Mouse (Mus musculus) bone marrow, adult 2 months (tissue): ENCODE results near the gene Pter. TPM values are rescaled to one million over a fixed set of nuclear protein-coding genes. Genes with fewer than 3 reads are reported as not detected.

Experiments
- H3K27ac ChIP-seq: fragments of 200-500 bp; 2 replicates; pipeline ENCODE4 v1.5.1; 2012; ENCODE audit warnings: low read depth, mild to moderate bottlenecking, control low read depth, inconsistent platforms, low read length; ENCODE audit not compliant: control insufficient read depth, poor library complexity, insufficient read depth
- H3K4me1 ChIP-seq: fragments of 200-500 bp; 2 replicates; pipeline ENCODE4 v1.6.1; 2011; ENCODE audit warnings: low read length; ENCODE audit not compliant: control insufficient read depth, insufficient read depth
- H3K4me3 ChIP-seq: fragments of 200-500 bp; replicated peaks from 2 replicates; pipeline ENCODE3; 2011; ENCODE audit warnings: mild to moderate bottlenecking, low read depth, low read length, control low read depth; ENCODE audit not compliant: control insufficient read depth
- CTCF ChIP-seq: fragments of 200-500 bp; IDR thresholded peaks from 2 replicates; pipeline ENCODE4 v1.5.1; 2011; ENCODE audit warnings: low read length, control low read depth; ENCODE audit not compliant: control insufficient read depth, insufficient read depth
- POLR2A ChIP-seq: fragments of 200-500 bp; IDR thresholded peaks from 2 replicates; pipeline ENCODE4 v1.6.1; 2011; ENCODE audit warnings: low read depth, mild to moderate bottlenecking, control low read depth, low read length, borderline replicate concordance; ENCODE audit not compliant: control insufficient read depth
- WGBS: fragments of 180-500 bp; shearing (Covaris S2); methylation state at CpG from one replicate; pipeline ENCODE4 v1.1.7; 2018; 5-methylcytosine and 5-hydroxymethylcytosine counted together
- polyA plus RNA-seq: library from polyadenylated mRNA; stranded (reverse); fragments of >200 nt; gene quantifications from 2 replicates; pipeline ENCODE4 v1.2.4, GENCODE M21; 2011; ENCODE audit warnings: low replicate concordance; ENCODE audit not compliant: missing spikeins, insufficient read depth, insufficient read length

Gene Pter
- polyA plus RNA-seq, 1 experiment: 2.4 TPM

DNA sequence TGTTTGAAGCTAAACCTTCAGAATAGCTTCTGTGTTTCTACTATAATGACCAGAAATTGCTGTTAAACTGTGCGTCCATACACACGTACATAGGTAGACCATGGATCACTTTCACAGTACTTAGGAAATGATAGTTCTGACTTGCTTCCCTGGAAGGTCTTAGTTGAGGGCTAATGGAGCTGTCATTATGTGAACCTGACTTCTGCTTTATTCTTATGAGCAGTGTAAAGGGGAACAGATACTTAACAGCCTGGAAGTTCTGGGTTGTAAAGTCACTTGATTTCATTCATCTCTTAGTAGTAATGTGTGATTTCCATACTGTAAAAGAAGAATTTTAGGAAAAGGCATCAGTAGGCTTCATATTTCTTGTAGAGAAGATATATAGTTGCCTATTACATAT is 10.1 kb downstream of the Pter start:
- 80% methylated on average over 2 of the region's 2 CpGs for WGBS
- Histone ChIP-seq H3K27ac (no peak overlapping the region), H3K4me1 (no peaks in the 10 kb centered on the region), H3K4me3 (no peak overlapping the region)
- TF ChIP-seq POLR2A: no peak
- TF ChIP-seq CTCF: no peak

DNA sequence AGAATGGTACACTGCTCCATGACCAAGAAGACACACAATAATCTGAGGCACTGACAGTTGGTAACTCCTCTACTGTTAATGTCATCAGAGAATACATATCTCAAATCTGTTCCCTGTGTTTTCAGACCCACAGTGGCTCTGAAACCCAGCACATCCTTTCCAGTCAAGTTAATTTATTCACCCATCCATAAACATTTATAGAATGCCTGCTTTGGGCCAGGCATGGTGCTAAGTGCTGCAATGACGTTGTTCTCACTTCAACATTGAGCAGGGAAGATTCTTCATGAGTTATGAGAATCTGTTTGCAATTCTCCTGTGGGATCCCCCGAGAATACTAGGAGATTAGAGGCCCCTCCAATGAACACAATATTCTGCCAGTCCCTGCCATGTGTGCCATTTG is 11.4 kb downstream of the Pter start:
- H3K4me3 ChIP-seq: no peak overlapping the region
- WGBS: 73% methylated on average over 2 of the region's 2 CpGs
- H3K4me1 ChIP-seq: no peaks in the 10 kb centered on the region
- TF ChIP-seq POLR2A: no peak
- H3K27ac ChIP-seq: no peak overlapping the region

DNA sequence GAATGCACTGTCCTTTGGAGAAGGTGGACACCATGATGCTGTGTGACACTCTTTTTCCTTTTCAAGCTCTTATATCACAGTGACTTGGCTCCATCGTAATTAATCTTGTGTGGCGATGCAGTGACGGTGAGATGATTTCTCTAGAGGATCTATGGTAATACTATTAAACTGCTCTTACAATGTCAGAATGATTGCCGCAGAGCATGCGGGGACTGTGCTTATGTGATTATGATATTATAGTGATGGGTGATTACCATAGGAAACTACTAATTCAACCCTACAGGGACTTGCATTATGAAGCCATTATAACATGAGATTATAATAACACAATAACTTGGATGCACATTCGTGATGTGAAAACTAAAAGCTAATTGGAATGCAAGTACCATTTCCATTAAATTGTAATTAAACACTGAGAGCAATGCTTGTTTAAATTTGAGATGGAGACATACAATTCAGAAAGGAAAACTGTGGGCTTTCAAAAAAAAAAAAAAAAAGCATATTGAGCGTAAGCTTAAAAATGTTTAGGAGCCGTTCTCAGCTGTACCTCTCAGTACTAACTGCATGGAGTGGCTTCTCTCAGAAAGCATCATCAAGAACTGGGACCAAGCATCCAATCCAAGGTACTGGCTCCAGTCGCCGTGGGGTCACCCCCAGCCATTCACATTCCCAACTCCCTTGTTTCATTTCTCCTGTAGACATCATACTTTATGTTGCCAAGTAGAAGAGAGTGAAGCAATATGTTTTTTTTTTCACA is 13.8 kb downstream of the Pter start:
- WGBS: 92% methylated on average over 10 of the region's 10 CpGs
- TF ChIP-seq CTCF: no peak
- Histone ChIP-seq H3K4me3 (no peak overlapping the region), H3K4me1 (no peaks in the 10 kb centered on the region), H3K27ac (no peak overlapping the region)

DNA sequence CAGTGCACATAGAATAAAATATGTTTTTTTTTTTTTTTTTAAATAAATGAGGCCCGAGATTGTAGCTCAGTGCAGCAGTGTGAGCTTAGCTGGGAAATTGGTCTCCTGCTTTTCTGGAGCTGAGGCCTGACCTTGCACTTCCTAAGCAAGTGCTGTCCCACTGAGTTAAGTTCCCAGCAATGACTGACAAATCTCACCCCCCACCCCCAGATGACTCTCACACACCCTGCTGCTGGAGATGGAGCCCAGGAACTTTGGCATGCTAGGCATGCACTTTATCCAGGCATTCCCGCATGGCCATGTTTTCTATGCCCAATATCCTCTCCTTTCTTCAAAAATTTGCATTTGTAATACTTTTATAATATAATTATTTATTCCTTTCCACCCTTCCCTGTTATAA is 14.8 kb downstream of the Pter start:
- H3K27ac ChIP-seq: no peak overlapping the region
- no peaks in the 10 kb centered on the region for H3K4me1 ChIP-seq
- no peak overlapping the region for H3K4me3 ChIP-seq
- TF ChIP-seq CTCF (no peak), POLR2A (no peak)
- 85% methylated on average over 2 of the region's 2 CpGs for WGBS

DNA sequence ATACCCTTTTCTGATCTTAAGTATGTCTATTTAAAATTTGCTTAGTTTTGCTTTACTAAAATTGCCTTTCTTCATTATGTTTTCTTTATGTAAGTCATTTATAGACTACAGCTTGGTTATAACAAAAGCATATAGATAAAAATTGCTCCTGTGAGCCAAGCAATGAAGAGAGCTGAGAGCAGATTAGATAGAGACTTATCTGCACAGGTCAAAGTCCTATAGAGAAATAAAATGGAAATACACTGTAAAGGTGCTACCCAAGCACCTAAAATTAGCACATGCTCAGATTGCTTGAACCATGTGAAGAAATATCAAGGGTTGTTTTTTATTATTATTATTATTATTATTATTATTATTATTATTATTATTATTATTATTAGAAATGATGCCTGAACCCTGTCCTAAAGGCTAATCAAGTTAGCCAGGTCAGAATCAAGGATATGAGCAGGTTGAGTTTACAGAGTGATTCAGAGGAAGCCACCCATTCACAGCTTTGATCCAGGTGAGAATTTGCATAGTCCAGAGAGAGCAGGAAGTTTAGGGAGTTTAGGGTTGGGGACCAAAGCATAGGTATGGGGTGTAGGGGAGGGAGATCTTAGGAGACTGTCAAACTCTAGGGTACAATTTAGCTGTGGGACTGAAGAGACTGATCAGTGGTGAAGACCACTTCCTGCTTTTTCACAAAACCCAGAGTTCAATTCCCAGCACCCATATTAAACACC is 33.0 kb downstream of the Pter start:
- Histone ChIP-seq H3K4me1 (no peaks in the 10 kb centered on the region), H3K4me3 (no peak overlapping the region), H3K27ac (no peak overlapping the region)
- no peak for TF ChIP-seq POLR2A

DNA sequence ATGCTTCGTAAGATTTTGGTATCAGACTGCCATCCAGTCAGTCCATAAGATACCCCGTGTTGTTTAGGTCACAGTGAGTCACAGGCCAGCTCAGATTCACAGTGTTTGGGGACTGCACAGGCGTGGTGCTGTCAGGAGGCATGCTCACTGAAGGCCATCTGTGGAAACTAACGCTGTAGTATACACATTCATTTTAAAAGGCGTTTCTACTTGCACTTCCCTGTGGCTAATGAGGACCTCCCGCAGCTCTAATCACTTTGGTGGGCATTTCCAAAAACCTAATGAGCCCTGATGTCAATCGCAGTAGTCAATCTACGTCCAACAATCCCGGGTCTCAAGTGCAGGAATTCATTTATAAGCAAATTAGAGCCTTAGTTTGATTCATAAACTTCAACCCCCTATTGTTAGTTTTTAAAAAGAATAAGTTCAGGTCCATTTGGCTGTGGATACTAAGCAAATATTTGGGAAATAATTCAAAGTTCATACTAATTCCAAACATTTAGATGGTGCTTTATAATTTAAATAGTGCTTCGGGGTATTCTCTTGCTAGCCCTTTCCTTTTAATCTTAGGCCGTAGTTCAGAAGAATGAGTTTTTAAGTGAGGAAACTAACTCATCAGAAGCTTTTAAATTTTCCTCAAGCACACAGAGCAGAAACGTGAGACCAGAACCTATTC is 46.3 kb downstream of the Pter start:
- H3K4me3 ChIP-seq: no peak overlapping the region
- H3K4me1 ChIP-seq: no peaks in the 10 kb centered on the region
- 82% methylated on average over 12 of the region's 12 CpGs for WGBS
- TF ChIP-seq CTCF (no peak), POLR2A (no peak)
- no peak overlapping the region for H3K27ac ChIP-seq

DNA sequence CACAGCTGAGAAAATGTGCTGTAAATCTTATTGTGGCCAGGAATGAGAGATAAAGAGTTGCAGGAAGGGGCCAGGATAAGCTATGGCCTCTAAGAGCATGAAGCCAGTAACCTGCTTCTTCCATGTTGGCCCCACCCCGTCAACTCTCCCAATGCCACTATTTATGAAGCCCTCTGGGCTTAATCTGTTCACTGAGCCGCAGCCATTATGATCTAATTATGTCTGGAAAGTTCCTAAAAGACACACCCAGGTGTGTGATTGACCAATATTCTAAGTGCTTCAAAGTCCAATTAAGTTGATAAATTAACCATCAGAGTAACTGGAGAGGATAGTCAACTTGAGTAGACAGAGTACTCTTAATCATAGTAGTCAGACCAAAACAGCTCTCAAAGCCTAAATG is 49.9 kb downstream of the Pter start:
- TF ChIP-seq POLR2A (no peak), CTCF (no peak)
- Histone ChIP-seq H3K4me1 (no peaks in the 10 kb centered on the region), H3K4me3 (no peak overlapping the region), H3K27ac (no peak overlapping the region)
- 79% methylated on average over 2 of the region's 2 CpGs for WGBS

DNA sequence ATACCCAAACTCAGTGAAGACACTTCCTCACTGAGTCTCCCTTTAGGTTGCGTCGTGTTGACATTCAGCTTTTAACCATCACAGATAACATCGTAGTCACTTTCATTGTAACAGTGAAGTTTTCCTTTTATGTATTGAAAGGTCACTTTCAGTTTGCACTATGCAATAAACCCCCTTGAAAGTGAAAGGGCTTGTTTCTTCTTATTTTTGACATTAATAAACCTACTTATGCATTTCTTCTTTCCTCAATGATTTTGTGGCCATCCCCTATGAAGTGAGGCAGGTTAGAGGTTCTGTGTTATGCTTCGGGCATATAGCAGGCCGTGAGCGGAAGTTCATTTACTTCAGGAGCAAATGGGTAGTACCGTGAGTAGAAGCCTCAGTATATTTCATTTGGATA is 53.5 kb downstream of the Pter start:
- no peaks in the 10 kb centered on the region for H3K4me1 ChIP-seq

DNA sequence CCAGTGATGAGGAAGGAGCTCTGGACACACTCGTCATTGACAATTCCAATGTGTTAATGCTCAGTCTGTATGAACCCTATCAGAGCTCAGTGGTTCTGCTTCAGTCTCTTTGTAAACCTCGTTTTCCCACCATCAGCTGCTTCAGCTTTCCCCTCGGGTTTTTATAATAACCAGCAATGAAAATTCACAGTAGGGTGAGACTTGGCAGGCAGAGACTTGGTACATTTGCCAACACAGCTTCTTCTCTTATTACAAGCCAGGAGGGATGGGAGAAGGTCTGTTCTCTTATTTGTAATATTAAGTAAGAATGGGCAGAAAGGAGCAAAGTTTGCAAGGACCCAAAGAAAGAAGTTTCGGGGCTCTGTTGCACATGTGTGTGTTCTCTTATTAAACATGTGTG is 54.9 kb downstream of the Pter start:
- Histone ChIP-seq H3K4me1 (no peaks in the 10 kb centered on the region), H3K4me3 (no peak overlapping the region), H3K27ac (no peak overlapping the region)
- TF ChIP-seq POLR2A: no peak
- TF ChIP-seq CTCF: no peak
- 78% methylated on average over 4 of the region's 4 CpGs for WGBS

More for the DNA sequence above, 53.5 kb downstream of the Pter start:
- WGBS: 91% methylated on average over 7 of the region's 7 CpGs
- no peak for TF ChIP-seq POLR2A
- TF ChIP-seq CTCF: no peak
- H3K27ac ChIP-seq: no peak overlapping the region
- no peak overlapping the region for H3K4me3 ChIP-seq
